Mouse (Mus musculus): ENCODE results near the gene Mtmr4.

The Mtmr4 gene

DNA sequence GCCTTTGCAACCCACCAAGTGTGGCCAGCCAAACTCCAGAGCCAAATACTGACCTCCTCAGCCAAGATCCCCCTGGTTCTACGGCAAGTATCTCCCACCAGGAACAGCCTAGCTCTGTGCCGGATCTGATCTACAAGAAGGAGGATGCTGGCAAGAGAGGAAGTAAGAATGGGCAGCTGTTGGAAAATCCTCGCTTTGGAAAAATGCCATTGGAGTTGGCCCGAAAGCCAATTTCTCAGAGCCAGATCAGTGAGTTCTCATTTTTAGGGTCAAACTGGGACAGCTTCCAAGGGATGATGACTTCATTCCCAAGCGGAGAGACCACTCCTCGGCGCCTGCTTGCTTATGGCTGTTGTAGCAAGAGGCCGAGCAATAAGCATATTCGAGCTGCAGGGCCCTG lies 19.6 kb downstream of the Mtmr4 start:
- no peak for DNase-seq (ENCODE audit: extremely low read depth, insufficient read length, low spot score)

DNA sequence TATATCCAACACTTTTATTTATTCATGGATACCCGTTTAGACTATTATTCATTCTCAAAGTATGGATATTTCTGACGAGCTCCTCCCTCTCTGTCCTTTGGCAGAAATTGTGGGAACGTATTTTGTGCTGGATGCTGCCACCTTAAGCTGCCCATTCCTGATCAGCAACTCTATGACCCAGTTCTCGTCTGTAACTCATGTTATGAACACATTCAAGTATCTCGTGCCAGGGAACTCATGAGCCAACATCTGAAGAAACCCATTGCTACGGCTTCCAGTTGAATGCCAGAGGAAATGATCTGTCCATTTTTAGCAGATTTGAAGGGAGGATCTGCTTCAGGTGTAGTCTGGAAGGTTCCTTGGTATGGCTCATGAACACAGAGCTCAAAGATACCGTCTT lies 22.0 kb downstream of the Mtmr4 start:
- no peak for DNase-seq (ENCODE audit: extremely low read depth, insufficient read length, low spot score)

DNA sequence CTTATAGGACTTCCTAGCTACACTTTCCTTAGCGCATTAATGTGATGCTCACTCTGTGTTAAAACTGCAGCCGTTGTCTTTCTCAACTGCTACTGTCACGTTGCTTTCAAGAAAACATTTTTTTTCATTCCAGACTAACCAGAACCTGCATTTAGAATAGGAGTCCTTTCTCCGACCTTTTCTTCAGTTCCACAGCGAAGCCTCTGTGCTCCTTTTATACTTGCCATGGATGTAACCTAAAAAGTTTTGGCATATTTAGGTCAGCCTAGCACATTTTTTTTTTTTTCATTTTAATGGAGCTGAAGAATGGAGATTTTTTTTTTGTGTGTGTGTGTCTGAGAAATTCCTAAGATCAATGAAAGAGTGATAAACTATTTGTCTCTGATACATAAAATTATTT lies 23.6 kb downstream of the Mtmr4 start:
- DNase-seq (ENCODE audit: extremely low read depth, insufficient read length, low spot score), result no peak

DNA sequence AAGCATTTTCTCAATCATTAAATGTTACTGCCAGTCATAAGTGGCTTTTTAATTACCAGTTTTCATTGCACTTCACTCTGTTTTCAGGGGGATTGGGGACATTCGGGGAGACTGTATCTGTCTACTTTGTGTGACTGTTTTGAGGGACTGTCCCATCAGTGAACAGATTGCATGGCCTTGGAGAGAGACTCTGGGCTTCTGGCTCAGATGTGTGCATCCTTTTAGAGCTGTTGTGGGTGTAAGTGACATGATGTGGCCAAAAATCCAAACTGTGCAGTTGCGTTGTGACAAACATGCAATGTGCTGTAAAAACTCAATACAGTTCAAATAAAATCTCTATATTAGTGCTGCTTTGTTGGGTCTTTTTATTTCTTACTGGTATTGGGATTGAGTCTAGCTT lies 24.0 kb downstream of the Mtmr4 start:
- no peak for DNase-seq (ENCODE audit: extremely low read depth, insufficient read length, low spot score)

DNA sequence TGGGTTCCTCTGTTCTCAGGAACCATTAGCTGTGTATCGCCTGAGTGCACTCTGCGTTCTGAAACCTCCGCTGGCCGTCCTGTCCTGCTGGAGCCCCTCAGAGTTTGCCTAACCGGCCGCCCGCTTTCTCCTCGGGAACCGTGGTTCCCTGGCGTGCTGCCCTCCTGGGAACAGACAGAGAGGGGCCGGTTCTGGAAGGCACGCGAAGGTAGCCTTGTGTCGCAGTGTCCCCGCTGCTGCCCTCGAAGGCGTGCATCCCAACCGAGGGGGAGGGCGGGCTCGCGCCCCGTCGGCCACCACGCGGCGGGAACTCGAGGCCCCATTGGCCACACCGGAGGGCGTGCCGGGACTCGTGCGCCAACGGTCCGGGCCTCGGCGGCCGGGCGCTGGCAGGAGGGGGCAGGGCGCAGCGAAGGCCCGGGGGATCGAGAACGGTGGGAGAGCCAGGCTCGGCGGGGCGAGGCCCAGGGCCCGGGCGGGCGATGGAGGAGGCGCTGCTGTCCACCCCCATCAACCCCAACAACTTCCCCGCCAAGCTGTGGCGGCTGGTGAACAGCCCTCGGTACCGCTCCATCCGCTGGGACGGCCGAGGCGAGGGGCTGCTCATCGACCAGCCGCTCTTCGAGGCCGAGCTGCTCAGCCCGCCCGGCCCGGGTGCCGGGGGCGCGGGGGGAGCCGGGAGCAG lies 25.0 kb downstream of the Mtmr4 start, which contains the start of gene Hsf5:
Gene Hsf5 (plus strand): TSS at position 375 of the 685 bp plus-strand sequence.
- no peak for DNase-seq (ENCODE audit: extremely low read depth, insufficient read length, low spot score)

DNA sequence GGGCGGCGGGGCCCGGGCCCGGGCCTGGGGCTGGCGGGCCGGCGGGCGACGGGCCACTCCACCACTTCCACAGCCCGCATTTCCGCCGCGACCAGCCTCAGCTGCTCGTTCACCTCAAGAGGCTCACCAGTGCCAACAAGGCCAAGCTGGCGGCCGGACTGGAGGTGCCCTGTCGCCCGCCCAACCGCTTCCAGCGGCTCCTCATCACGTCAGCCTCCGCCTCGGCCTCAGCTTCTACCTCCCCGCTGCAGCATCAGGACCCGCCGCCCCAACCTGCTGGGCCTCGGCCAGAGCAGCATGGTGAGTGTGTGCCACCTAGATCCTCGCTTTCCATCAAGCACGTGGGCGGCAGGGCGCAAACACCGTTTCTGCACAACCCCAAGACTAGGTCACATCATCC lies 25.6 kb downstream of the Mtmr4 start:
- DNase-seq (ENCODE audit: extremely low read depth, insufficient read length, low spot score), result no peak

DNA sequence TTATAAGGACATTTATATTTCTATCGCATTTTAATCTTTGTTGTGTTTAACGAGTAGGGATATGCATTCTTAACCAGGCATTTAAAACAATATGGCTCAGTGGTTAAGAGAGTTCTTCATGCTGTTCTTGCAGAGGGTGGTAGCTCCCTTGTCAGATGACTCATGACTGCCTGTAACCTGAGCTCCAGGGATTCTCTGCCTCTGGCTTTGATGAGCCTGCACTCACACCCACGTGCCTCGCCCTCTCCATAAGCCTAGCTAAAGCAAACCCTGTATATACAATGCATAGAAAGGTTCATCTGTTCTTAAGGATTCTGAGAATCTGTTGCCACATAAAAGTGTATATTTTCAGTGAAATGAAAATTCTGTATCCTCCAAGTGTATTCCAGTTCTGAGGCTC lies 31.2 kb downstream of the Mtmr4 start:
- no peak for DNase-seq (ENCODE audit: extremely low read depth, insufficient read length, low spot score)

DNA sequence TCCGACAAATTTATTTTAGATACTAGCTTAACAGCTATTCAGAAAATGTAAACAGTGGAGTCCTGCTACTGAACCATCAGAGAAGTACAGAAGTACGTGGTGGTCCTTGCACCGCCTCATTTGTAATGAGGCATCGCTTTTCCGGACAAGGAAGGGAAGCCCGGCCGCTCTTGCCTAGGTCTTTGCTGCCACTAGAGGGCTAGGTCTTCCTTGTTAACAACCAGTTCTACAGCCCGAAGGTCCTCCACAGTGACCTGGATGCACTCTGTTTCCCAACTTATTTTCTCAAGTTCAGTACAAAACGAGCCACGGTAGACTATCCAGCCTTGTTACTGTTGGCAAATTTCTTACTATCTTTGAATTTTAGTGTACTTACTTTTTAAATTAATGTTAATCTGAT lies 37.9 kb downstream of the Mtmr4 start:
- no peak for DNase-seq (ENCODE audit: extremely low read depth, insufficient read length, low spot score)

DNA sequence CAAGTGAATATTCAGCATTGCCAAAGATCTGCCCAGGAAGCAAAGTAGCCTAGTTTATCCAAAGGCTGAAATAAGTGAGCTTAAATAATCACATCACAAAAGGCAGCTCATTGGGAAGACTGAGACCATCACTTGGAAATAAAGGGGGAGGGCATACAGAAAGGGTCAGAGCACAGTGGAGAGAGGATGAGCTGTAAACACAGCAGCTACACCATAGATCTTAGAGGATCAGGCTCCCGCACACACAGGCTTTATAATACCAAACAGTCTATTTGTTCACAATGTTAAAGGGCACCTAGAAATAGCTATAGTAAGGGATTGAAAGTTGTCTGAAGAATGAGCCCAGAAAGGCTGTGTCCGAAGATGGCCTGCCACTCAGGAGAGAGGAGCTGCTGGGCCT lies 46.8 kb downstream of the Mtmr4 start:
- DNase-seq (ENCODE audit: extremely low read depth, insufficient read length, low spot score), result no peak

DNA sequence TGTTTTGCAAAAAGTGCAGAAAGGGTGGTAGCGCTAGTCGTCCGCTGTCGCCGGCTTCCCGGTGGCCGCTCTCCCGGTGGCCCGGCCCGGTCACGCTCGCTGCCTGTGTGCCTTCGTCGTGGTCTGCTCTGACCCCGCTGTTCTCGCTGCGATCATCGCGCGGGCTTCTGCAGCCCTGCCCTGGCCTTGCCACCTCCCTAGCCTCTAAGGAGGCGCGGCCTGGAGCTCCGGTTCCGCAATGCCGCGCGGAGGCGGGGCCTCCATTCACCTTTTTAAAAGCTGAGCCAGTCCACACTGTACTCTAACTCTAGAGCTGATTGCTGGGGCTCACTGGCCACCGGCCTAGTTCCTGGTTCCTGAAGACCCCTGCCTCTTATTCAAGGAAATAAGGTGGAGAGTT lies 47.2 kb downstream of the Mtmr4 start:
- peak; percentile 73 for DNase-seq (ENCODE audit: extremely low read depth, insufficient read length, low spot score)

DNA sequence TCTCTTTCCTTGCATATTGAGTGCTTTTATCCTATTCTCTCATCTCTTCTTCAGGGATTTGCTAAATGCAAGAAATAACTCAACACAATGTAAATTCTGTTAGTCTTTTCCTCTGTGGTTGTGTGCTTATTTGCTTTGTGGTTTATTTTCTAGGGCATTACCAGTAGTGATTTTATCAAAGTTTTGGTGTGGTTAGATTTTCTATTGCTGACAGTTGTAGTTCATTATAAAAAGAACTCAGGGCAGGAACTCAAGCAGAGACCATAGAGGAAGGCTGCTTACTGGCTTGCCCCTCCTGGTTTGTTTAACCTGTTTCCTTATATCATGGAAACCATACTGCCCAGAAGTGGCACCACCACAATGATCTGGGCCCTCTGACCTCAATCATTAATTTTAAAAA lies 50.9 kb downstream of the Mtmr4 start:
- no peak for DNase-seq (ENCODE audit: extremely low read depth, insufficient read length, low spot score)

DNA sequence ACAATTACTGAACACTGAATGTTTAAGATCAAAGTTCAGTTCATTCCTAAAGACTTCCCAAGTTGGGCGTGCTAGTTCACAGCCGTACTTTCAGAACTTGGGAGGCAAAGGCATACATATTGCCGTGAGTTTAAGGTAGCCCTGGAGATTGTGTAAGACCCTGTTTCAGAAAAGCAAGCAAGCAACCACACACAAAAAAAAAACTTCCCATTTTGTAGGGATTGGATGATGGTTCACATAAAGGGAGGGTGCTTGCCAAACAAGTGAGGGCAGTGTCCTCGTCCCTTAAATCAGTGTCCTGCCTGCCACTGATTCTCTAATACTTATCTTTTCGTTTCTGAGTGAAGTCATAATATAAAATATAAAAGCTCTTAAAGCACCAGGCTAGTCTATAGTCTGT lies 62.7 kb downstream of the Mtmr4 start:
- no peak for DNase-seq (ENCODE audit: extremely low read depth, insufficient read length, low spot score)

DNA sequence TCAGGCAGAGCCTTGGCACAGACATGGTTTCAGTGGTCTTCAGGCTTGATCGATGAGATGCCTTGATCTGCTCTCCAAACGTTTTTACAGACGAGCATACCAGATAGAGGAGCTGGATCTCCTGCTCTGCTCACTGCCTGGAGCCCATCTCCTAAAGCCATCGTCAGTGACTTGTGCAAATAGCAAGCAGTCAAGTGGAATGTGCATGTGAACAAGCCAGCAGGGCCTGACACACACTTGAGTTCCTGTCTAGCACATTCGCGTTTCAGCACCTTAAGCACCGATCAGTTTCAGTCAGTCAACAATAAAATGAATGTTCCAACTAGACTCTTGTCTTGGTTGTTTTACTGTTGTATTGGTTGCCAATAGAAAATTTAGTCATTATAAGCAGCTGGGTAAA lies 67.3 kb downstream of the Mtmr4 start:
- no peak for DNase-seq (ENCODE audit: extremely low read depth, insufficient read length, low spot score)

DNA sequence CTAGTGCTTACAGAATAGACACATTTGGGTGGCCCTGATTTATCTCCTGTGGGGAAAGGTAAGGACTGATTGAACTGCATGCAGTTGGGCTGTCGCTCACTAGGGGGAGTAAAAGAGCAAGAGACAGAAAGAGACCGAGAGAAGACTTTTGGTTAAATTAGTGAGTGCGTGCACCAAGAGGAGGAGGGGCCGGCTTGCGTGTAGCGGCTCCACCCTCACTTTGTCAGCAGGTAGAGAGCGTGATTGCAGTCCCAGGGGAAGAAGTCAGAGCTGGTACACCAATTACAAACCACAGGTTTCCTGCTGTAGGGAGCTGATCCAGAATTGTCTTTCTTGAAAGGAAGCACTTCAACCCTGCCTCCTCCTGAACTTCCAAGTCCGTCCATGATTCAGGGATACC lies 70.4 kb downstream of the Mtmr4 start, which contains the start of gene Rnf43:
Gene Rnf43 (plus strand): TSS at position 316 of the 400 bp plus-strand sequence.
- peak; percentile 81 for DNase-seq (ENCODE audit: extremely low read depth, insufficient read length, low spot score)

DNA sequence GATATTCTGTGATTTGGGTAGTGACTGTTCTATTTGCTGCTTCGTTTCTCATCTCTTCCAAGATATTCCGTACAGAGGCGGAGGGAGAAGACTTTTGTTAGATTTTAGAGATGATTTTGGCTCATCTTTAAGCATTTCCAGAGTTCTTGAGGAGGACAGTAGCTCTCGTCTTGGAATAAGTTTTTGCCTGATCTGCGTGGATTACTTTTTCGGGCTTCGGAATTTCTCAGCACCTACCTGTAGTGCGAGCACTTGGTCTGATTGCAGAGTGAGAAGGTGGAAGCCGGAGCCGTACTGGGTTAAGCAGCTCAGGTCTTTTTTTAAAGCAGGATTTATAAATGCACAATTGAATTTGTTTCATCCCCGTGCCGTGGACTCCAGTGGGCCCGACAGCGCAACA lies 70.9 kb downstream of the Mtmr4 start:
- DNase-seq (ENCODE audit: extremely low read depth, insufficient read length, low spot score), result no peak

DNA sequence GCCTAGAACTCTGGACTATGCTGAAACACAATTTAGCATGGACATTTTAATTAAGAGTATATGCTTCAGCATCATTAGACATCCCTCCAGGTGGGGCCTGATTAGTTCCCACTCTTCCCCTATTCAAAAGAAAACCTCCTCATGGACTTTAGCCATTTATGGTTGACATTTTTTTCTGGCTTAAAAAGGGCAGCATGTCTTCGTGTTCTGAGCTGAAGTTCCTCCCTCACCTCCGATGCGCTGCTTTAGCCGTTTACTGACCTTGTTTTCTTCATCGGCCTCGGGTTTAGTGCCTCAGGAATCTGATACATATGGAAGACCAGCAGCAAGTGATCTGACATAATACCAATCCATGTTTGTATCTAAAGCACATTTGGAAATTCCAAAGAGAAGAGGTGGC lies 72.0 kb downstream of the Mtmr4 start:
- DNase-seq (ENCODE audit: extremely low read depth, insufficient read length, low spot score), result no peak

DNA sequence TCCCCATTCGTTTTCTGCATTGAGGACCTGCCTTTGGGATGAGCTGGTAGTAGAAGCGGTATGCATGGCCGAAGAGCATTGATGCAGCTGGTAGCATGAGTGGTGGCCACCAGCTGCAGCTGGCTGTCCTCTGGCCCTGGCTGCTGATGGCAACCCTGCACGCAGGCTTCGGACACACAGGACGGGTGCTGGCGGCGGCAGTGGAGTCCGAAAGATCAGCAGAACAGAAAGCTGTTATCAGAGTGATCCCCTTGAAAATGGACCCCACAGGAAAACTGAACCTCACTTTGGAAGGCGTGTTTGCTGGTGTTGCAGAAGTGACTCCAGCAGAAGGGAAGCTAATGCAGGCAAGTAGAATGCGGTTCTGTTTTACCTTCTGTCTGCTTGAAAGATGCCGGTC lies 72.6 kb downstream of the Mtmr4 start:
- peak; percentile 71 for DNase-seq (ENCODE audit: extremely low read depth, insufficient read length, low spot score)

DNA sequence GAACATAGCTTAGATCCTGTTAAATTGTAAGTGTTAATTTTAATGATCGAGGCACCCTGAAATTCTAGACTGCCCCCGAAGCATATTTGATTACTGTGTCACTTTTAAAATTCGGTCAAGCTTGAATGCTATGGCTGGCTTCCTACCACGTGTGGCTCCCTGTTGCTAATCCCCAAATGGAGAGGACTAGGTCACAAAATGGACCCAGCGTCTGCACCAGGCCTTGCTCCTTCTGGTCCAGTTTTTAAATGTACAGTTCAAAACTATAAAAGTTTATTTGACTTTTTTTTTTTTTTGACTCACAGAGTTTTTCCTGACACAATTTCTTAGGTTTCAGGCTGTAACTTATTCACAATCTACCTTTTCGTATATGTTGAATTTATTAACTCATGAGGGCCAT lies 73.3 kb downstream of the Mtmr4 start:
- DNase-seq (ENCODE audit: extremely low read depth, insufficient read length, low spot score), result peak; percentile 35

DNA sequence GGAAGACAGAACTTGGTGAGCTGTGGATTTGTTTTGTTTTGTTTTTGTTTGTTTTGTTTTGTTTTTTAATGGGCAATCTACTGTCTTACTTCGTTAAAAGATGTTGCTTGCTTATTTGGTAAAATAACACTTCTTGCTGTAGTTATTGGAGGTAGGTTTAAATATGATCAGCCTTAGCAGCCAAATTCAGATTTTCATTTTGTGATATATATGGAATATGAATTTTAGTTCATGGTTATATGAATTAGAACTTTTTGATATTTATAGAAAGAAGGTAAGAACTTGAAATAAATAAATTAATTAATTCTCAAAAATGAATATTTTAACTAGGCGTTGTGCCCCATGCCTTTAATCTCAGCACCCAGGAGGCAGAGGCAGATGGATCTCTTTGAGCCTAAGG lies 73.7 kb downstream of the Mtmr4 start:
- no peak for DNase-seq (ENCODE audit: extremely low read depth, insufficient read length, low spot score)

Measured in 3134 (cell line).